Mouse (Mus musculus): Measurements from ENCODE around the gene Rpe. TPM values are rescaled to one million over a fixed set of nuclear protein-coding genes. Genes with fewer than 3 reads are reported as not detected.

Gene Rpe
- total and polyA plus RNA-seq, 3 experiments: 31.8 to 32.2 TPM; not detected in 1

DNA sequence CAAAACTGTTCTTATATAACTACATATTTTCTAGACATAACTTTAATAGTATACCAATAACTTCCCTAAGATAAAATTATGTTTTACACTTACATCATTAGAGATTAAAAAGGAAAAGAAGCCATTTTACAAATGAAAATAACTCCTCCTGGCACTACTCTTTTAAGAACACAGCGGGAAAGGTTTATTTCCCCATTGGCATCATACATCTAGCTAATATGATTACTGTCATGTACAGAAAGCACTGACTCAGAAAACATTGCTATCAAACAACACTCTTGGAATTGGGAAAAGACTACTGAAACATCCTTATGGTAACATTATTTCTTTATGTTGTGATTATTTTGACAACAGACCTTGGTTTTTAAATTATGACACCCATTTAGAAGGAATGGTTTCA is 68.1 kb downstream of the Rpe start:
- TF ChIP-seq NRF1 (IDR thresholded peaks at IDR 0.05; ENCODE audit: insufficient read depth, low read depth, low read length, poor library complexity, severe bottlenecking) (no peak), POLR2AphosphoS2 (IDR thresholded peaks at IDR 0.05; ENCODE audit: low read length) (no peak), ELF1 (IDR thresholded peaks at IDR 0.05; ENCODE audit: low read depth, low read length) (no peak), TCF12 (IDR thresholded peaks at IDR 0.05; ENCODE audit: low read depth, low read length) (no peak), MYC (IDR thresholded peaks at IDR 0.05; ENCODE audit: low read depth, low read length) (no peak), ZMIZ1 (IDR thresholded peaks at IDR 0.05; ENCODE audit: low read depth, low read length) (no peak), ZNF384 (IDR thresholded peaks at IDR 0.05; ENCODE audit: low read depth, low read length) (no peak), TAL1 (IDR thresholded peaks at IDR 0.05; ENCODE audit: low read length) (no peak)
- Histone ChIP-seq H3K9ac (ENCODE audit: control insufficient read depth, low read depth, low read length, poor library complexity, severe bottlenecking) (no peak overlapping the region), H3K4me3 (ENCODE audit: control insufficient read depth in 1 of 2, insufficient read depth in 1 of 2, low read depth in 2 of 2, low read length in 2 of 2) (no peak overlapping the region), H3K27me3 (ENCODE audit: control insufficient read depth in 1 of 2, insufficient read depth in 2 of 2, low read length in 2 of 2) (no peaks in the 10 kb centered on the region), H3K4me1 (ENCODE audit: control insufficient read depth in 1 of 2, insufficient read depth in 2 of 2, low read length in 2 of 2) (no peaks in the 10 kb centered on the region), H3K27ac (ENCODE audit: control insufficient read depth, low read depth, low read length) (no peak overlapping the region), H3K9me3 (replicated peaks; ENCODE audit: insufficient read depth, low read length) (no peaks in the 10 kb centered on the region), H3K79me2 (ENCODE audit: control insufficient read depth, insufficient read depth, low read length, poor library complexity) (no peaks in the 10 kb centered on the region), H3K36me3 (ENCODE audit: control insufficient read depth in 1 of 2, insufficient read depth in 2 of 2, low read length in 2 of 2) (peaks cover 0 to 2% of the 10 kb centered on the region in 2 experiments; a peak in 2 of 4 replicates)
- no peak for DNase-seq (ENCODE audit: low read depth, low spot score)

Other genes with a start within 250 kb of the Rpe start
- gene Unc80, start 232.5 kb upstream of the Rpe start, total RNA-seq (2012; rRNA removed): not detected in 2 replicates
- not detected for gene Unc80, start 232.5 kb upstream of the Rpe start, polyA plus RNA-seq (2012; ENCODE audit: insufficient read depth in 1 of 2, insufficient read length in 2 of 2, low read depth in 1 of 2, low replicate concordance in 2 of 2, missing spikeins in 1 of 2)
- 1.8 and 1.9 TPM in 2 replicates for gene Kansl1l, start 116.7 kb downstream of the Rpe start, total RNA-seq (2012; rRNA removed)
- gene Kansl1l, start 116.7 kb downstream of the Rpe start, polyA plus RNA-seq (2012; ENCODE audit: insufficient read depth in 1 of 2, insufficient read length in 2 of 2, low read depth in 1 of 2, low replicate concordance in 2 of 2, missing spikeins in 1 of 2): 1 to 10 TPM in 1 of 2 experiments, not detected in 1; 1.9 TPM
- 0.07 and 0.12 TPM in 2 replicates for gene Acadl, start 162.4 kb downstream of the Rpe start, total RNA-seq (2012; rRNA removed)
- under 1 TPM in 1 of 2 experiments, not detected in 1; 0.32 TPM for gene Acadl, start 162.4 kb downstream of the Rpe start, polyA plus RNA-seq (2012; ENCODE audit: insufficient read depth in 1 of 2, insufficient read length in 2 of 2, low read depth in 1 of 2, low replicate concordance in 2 of 2, missing spikeins in 1 of 2)
- not detected in 2 replicates for gene Myl1, start 244.6 kb downstream of the Rpe start, total RNA-seq (2012; rRNA removed)
- not detected for gene Myl1, start 244.6 kb downstream of the Rpe start, polyA plus RNA-seq (2012; ENCODE audit: insufficient read depth in 1 of 2, insufficient read length in 2 of 2, low read depth in 1 of 2, low replicate concordance in 2 of 2, missing spikeins in 1 of 2)